Mouse (Mus musculus): ENCODE results near the gene Yy1.

The Yy1 gene

GRCm38 (mm10) chr12:108780108-108780877, 12.5 kb upstream of the Yy1 start:
- DNase-seq (ENCODE audit: low spot score), result no peak

GRCm38 (mm10) chr12:108785161-108785560, 7.6 kb upstream of the Yy1 start:
- no peak for DNase-seq (ENCODE audit: low spot score)

GRCm38 (mm10) chr12:108787329-108787728, 5.4 kb upstream of the Yy1 start:
- DNase-seq (ENCODE audit: low spot score), result no peak

GRCm38 (mm10) chr12:108792152-108792545, 624 bp upstream of the Yy1 start:
- DNase-seq (ENCODE audit: low spot score), result peak; percentile 86

GRCm38 (mm10) chr12:108793453-108793941, 724 bp downstream of the Yy1 start:
- no peak for DNase-seq (ENCODE audit: low spot score)

- DNase-seq (ENCODE audit: low spot score), result peak; percentile 86
Measured at GRCm38 (mm10) chr12:108794078-108794711, 1.4 kb downstream of the Yy1 start.

GRCm38 (mm10) chr12:108794979-108795537, 2.3 kb downstream of the Yy1 start:
- DNase-seq (ENCODE audit: low spot score), result peak; percentile 21

- no peak for DNase-seq (ENCODE audit: low spot score)
Measured at GRCm38 (mm10) chr12:108801613-108802012, 8.8 kb downstream of the Yy1 start.

GRCm38 (mm10) chr12:108804388-108804787, 11.6 kb downstream of the Yy1 start:
- DNase-seq (ENCODE audit: low spot score), result no peak

- no peak for DNase-seq (ENCODE audit: low spot score)
Measured at GRCm38 (mm10) chr12:108808465-108808864, 15.7 kb downstream of the Yy1 start.

GRCm38 (mm10) chr12:108809771-108810170, 17.0 kb downstream of the Yy1 start:
- DNase-seq (ENCODE audit: low spot score), result no peak

- no peak for DNase-seq (ENCODE audit: low spot score)
Measured at GRCm38 (mm10) chr12:108810309-108810708, 17.5 kb downstream of the Yy1 start.

GRCm38 (mm10) chr12:108811133-108811532, 18.4 kb downstream of the Yy1 start:
- peak; percentile 43 for DNase-seq (ENCODE audit: low spot score)

- no peak for DNase-seq (ENCODE audit: low spot score)
Measured at GRCm38 (mm10) chr12:108812463-108812862, 19.7 kb downstream of the Yy1 start.

GRCm38 (mm10) chr12:108814470-108814869, 21.7 kb downstream of the Yy1 start:
- no peak for DNase-seq (ENCODE audit: low spot score)

- DNase-seq (ENCODE audit: low spot score), result no peak
Measured at GRCm38 (mm10) chr12:108816569-108816968, 23.8 kb downstream of the Yy1 start.

GRCm38 (mm10) chr12:108820461-108820860, 27.7 kb downstream of the Yy1 start:
- DNase-seq (ENCODE audit: low spot score), result no peak

GRCm38 (mm10) chr12:108823036-108823435, 30.3 kb downstream of the Yy1 start:
- DNase-seq (ENCODE audit: low spot score), result no peak

- DNase-seq (ENCODE audit: low spot score), result no peak
Measured at GRCm38 (mm10) chr12:108824225-108824874, 31.6 kb downstream of the Yy1 start.

GRCm38 (mm10) chr12:108825561-108826224, 32.9 kb downstream of the Yy1 start:
- DNase-seq (ENCODE audit: low spot score), result no peak

GRCm38 (mm10) chr12:108826282-108826957, 33.6 kb downstream of the Yy1 start:
- DNase-seq (ENCODE audit: low spot score), result no peak
